Mouse (Mus musculus): ENCODE results near the gene Gtf2i.
A peak's percentile ranks its signal among the peaks of the same experiment; 100 is the strongest.

- peak; percentile 12; the same call in 1 of the 2 replicates for TF ChIP-seq CTCF (conservative IDR thresholded peaks at IDR 0.05; ENCODE audit: low read length)
- no peak for TF ChIP-seq NANOG (IDR thresholded peaks at IDR 0.05; ENCODE audit: borderline replicate concordance, low read length)
- no peak for TF ChIP-seq POU5F1 (IDR thresholded peaks at IDR 0.05; ENCODE audit: borderline replicate concordance, low read length)
These were observed 26.8 kb upstream of the Gtf2i start for GRCm38 (mm10) chr5:134341321-134341720.
